In genomic region chr5:114980122-114980748, GRCm38 (mm10) we compare ENCODE assay signal across 8 mouse cellular contexts. TPM values are rescaled to one million over a fixed set of nuclear protein-coding genes. Genes with fewer than 3 reads are reported as not detected.
DNase-seq lines count a peak whose midpoint lies in the region; ATAC-seq lines count a peak whose summit lies in the region.

No protein-coding gene starts in this region.

- intact Hi-C loops in heart, postnatal 36 days (cut with DNase I), result no loop called here

- H3K9ac ChIP-seq in midbrain, embryonic 13.5 days (replicated peaks), result no peak overlapping the region

- H3K4me1 ChIP-seq in heart, embryonic 10.5 days, result peaks cover 18% of the 10 kb centered on the region
- peaks cover 20% of the 10 kb centered on the region for H3K4me1 ChIP-seq in limb, embryonic 10.5 days
- H3K4me1 ChIP-seq in midbrain, embryonic 13.5 days (replicated peaks), result peaks cover 12% of the 10 kb centered on the region

- ATAC-seq in erythroblast, adult 5-6 weeks (replicated peaks; ENCODE audit: low FRiP score, poor library complexity, severe bottlenecking), result peak; percentile 56
- no peak for ATAC-seq in midbrain, embryonic 13.5 days

- WGBS in heart, embryonic 10.5 days, result 24% methylated on average over 16 of the region's 16 CpGs
- WGBS in limb, embryonic 10.5 days, result 19% methylated on average over 16 of the region's 16 CpGs
- WGBS in midbrain, embryonic 13.5 days, result 19% methylated on average over 16 of the region's 16 CpGs

- peak overlapping the region; percentile 60 for H3K4me3 ChIP-seq in heart, embryonic 10.5 days
- H3K4me3 ChIP-seq in limb, embryonic 10.5 days, result peak overlapping the region; percentile 52
- peak overlapping the region; percentile 35 for H3K4me3 ChIP-seq in midbrain, embryonic 13.5 days (replicated peaks)

- H3K27me3 ChIP-seq in heart, embryonic 10.5 days (ENCODE audit: insufficient read depth, poor library complexity, severe bottlenecking), result no peaks in the 10 kb centered on the region
- H3K27me3 ChIP-seq in limb, embryonic 10.5 days (ENCODE audit: low read depth, poor library complexity, severe bottlenecking), result no peaks in the 10 kb centered on the region
- H3K27me3 ChIP-seq in midbrain, embryonic 13.5 days, result no peaks in the 10 kb centered on the region

- no peak for DNase-seq in heart, embryonic 10.5 days (ENCODE audit: low spot score)
- DNase-seq in heart, postnatal 36 days, result no peak
- peak; percentile 53 for DNase-seq in limb, embryonic 10.5 days (ENCODE audit: low spot score)
- DNase-seq in urinary bladder, adult 18-20 months (ENCODE audit: low spot score in 2 of 2), result no peak
- DNase-seq in frontal cortex, postnatal 36 days (ENCODE audit: low spot score in 2 of 2), result no peak
- no peak for DNase-seq in cerebellum, adult 8-10 months

- no peaks in the 10 kb centered on the region for H3K36me3 ChIP-seq in heart, embryonic 10.5 days
- no peaks in the 10 kb centered on the region for H3K36me3 ChIP-seq in limb, embryonic 10.5 days
- H3K36me3 ChIP-seq in midbrain, embryonic 13.5 days, result no peaks in the 10 kb centered on the region

- no peaks in the 10 kb centered on the region for H3K9me3 ChIP-seq in heart, embryonic 10.5 days
- H3K9me3 ChIP-seq in limb, embryonic 10.5 days (replicated peaks), result no peaks in the 10 kb centered on the region
- no peaks in the 10 kb centered on the region for H3K9me3 ChIP-seq in midbrain, embryonic 13.5 days

- H3K4me2 ChIP-seq in midbrain, embryonic 13.5 days (replicated peaks), result peak overlapping the region; percentile 67

- peak overlapping the region; percentile 78 for H3K27ac ChIP-seq in heart, embryonic 10.5 days
- peak overlapping the region; percentile 71 for H3K27ac ChIP-seq in limb, embryonic 10.5 days
- H3K27ac ChIP-seq in midbrain, embryonic 13.5 days, result no peak overlapping the region

RNA-seq across cellular contexts. Expression of gene Hnf1a, which starts 9.3 kb away (rescaled TPM):
- polyA plus RNA-seq in heart, embryonic 10.5 days (2016; fragmentation: Nextera tagmentation; extraction: Ambion mirVana), result 0.11 and 1.9 TPM in 2 replicates
- total RNA-seq in heart, postnatal 36 days (2021), result not detected
- not detected in 2 replicates for total RNA-seq in erythroblast, adult 5-6 weeks (2015; ENCODE audit: low replicate concordance)
- total RNA-seq in erythroblast, adult 5-6 weeks (2017; ENCODE audit: low replicate concordance), result not detected in 2 replicates
- polyA plus RNA-seq in limb, embryonic 10.5 days (2016; fragmentation: Nextera tagmentation; extraction: Ambion mirVana), result 0.09 and 0.11 TPM in 2 replicates
- polyA plus RNA-seq in midbrain, embryonic 13.5 days (2015; fragmentation: Nextera tagmentation; extraction: Ambion mirVana), result 0.06 TPM in 1 of 2 replicates, not detected in the other

RNA-seq across cellular contexts. Expression of gene Sppl3, which starts 30.7 kb away (rescaled TPM):
- 6.9 and 11.5 TPM in 2 replicates for polyA plus RNA-seq in heart, embryonic 10.5 days (2016; fragmentation: Nextera tagmentation; extraction: Ambion mirVana)
- total RNA-seq in heart, postnatal 36 days (2021), result 10 to 100 TPM; 33.0 to 35.8 TPM
- 33.6 and 39.0 TPM in 2 replicates for total RNA-seq in erythroblast, adult 5-6 weeks (2015; ENCODE audit: low replicate concordance)
- 57.8 and 59.4 TPM in 2 replicates for total RNA-seq in erythroblast, adult 5-6 weeks (2017; ENCODE audit: low replicate concordance)
- polyA plus RNA-seq in limb, embryonic 10.5 days (2016; fragmentation: Nextera tagmentation; extraction: Ambion mirVana), result 15.2 and 15.3 TPM in 2 replicates
- polyA plus RNA-seq in midbrain, embryonic 13.5 days (2015; fragmentation: Nextera tagmentation; extraction: Ambion mirVana), result 17.6 TPM in 2 replicates

RNA-seq across cellular contexts. Expression of gene 2210016L21Rik, which starts 38.3 kb away (rescaled TPM):
- polyA plus RNA-seq in heart, embryonic 10.5 days (2016; fragmentation: Nextera tagmentation; extraction: Ambion mirVana), result 30.1 and 33.0 TPM in 2 replicates
- total RNA-seq in heart, postnatal 36 days (2021), result 10 to 100 TPM; 29.9 to 30.1 TPM
- 0.77 and 6.5 TPM in 2 replicates for total RNA-seq in erythroblast, adult 5-6 weeks (2015; ENCODE audit: low replicate concordance)
- 2.9 and 9.2 TPM in 2 replicates for total RNA-seq in erythroblast, adult 5-6 weeks (2017; ENCODE audit: low replicate concordance)
- polyA plus RNA-seq in limb, embryonic 10.5 days (2016; fragmentation: Nextera tagmentation; extraction: Ambion mirVana), result 42.3 and 48.6 TPM in 2 replicates
- 87.9 and 91.5 TPM in 2 replicates for polyA plus RNA-seq in midbrain, embryonic 13.5 days (2015; fragmentation: Nextera tagmentation; extraction: Ambion mirVana)

RNA-seq across cellular contexts. Expression of gene Oasl1, which starts 57.2 kb away (rescaled TPM):
- 0.31 TPM in 1 of 2 replicates, not detected in the other for polyA plus RNA-seq in heart, embryonic 10.5 days (2016; fragmentation: Nextera tagmentation; extraction: Ambion mirVana)
- total RNA-seq in heart, postnatal 36 days (2021), result 1 to 10 TPM; 1.0 to 1.8 TPM
- total RNA-seq in erythroblast, adult 5-6 weeks (2015; ENCODE audit: low replicate concordance), result 3.6 and 4.8 TPM in 2 replicates
- 3.7 and 8.6 TPM in 2 replicates for total RNA-seq in erythroblast, adult 5-6 weeks (2017; ENCODE audit: low replicate concordance)
- 0.09 and 0.24 TPM in 2 replicates for polyA plus RNA-seq in limb, embryonic 10.5 days (2016; fragmentation: Nextera tagmentation; extraction: Ambion mirVana)
- 0.28 TPM in 1 of 2 replicates, not detected in the other for polyA plus RNA-seq in midbrain, embryonic 13.5 days (2015; fragmentation: Nextera tagmentation; extraction: Ambion mirVana)
